Mouse (Mus musculus) kidney, postnatal 4 days (tissue): ENCODE data around the gene Creld1.
A peak's percentile ranks its signal among the peaks of the same experiment; 100 is the strongest.

ENCODE experiments used
- DNase-seq, 2 experiments: peaks; one replicate each; pipeline ENCODE4 v3.0.0; 2021; ENCODE audit warnings: mixed read lengths in 2 of 2

Gene Creld1

DNA sequence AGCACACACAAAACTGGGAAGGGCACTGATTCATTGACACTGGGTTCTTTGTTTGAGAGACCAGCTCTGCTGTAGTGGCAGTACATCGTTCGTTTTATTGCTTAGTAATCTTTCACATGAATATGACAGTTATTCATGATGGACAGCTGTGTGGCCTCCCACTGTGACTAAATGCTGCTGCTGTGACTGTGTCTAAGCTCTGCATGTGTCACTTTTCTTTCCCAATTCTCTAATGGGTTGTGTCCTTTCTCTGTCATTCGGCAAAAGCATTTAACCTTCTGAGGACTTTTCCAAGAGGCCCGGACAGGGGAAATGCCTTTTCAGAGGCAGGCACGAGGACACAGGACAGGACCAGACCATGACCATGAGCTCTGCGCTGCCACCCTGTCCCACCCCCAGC is 30.8 kb downstream of the Creld1 start:
- DNase-seq: no peak

- DNase-seq: no peak
These were observed 31.5 kb downstream of the Creld1 start for GRCm38 (mm10) chr6:113514600-113514999.

GRCm38 (mm10) chr6:113517434-113518080 is 34.5 kb downstream of the Creld1 start:
- DNase-seq: no peak

- DNase-seq: no peak
These were observed 39.2 kb downstream of the Creld1 start for GRCm38 (mm10) chr6:113522310-113522709.

DNA sequence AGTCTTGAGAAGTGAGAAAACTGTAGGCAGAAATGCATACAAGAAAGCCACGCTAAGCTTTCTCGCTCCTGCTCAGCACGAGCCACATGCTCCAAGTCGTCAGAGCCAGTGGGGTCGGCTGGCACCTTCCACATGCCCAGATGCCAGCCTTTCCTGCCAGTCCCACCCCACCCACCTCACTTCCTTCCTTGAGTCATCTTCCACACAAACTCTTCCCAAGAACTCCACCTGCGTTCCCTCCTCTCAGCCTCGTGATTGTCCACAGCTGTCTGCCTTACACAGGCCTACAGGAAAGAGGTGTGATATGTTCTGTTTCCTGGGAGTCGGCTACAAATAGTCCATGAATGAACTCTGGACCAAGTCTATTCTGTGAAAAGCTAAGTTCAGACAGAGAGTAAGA is 40.3 kb downstream of the Creld1 start:
- no peak for DNase-seq

DNA sequence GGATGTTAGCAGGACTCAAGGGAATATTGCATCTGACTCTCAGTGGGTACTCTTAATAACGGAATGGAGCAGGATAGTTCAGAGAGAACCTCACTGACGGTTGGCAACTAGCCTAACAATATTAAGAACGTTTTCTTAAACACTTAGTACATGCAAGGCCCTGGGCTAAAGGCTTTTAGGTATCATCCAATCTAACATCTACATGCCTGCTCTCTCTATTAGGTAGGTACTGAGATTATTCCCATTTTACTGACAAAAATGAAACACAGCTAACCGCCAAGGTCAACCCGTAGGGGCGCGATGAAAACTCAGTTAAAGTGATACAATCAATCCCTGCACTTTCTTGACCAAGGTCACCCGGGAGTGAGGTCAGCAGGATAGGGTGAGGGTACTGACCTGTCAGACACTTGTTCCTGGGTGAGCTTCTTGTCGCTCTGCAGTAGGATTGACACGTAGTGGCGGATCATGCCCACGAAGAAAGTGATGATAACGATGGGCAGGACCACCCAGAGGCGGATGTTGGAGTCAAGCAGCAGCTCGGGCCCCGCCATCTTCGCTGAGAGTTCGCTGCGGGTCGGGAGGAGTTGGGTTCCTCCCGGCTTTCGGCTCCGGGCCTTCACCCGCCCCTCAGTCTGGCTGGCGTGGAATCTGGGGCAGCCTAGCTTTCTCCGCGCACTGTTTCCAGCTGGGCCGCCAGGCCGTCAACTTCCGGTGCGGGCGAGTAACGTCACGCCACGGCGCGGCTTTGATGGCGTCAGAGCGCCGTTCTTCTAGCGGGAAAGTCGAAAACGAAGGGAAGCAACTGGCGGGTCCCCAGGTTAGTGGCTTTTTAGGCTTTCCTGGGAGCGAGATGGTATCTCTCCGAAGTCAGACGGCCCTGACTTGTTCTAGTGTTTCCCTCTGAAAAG is 48.1 kb downstream of the Creld1 start, which contains the start of the genes Emc3 and Fancd2:
Gene Emc3, minus strand, starts transcription at position 721 of the 908 bp plus-strand sequence.
Gene Fancd2, plus strand, starts transcription at position 751 of the 908 bp plus-strand sequence.
- peak; percentile 95 to 97 for DNase-seq

GRCm38 (mm10) chr6:113531840-113532404 is 48.8 kb downstream of the Creld1 start:
- DNase-seq: no peak

DNA sequence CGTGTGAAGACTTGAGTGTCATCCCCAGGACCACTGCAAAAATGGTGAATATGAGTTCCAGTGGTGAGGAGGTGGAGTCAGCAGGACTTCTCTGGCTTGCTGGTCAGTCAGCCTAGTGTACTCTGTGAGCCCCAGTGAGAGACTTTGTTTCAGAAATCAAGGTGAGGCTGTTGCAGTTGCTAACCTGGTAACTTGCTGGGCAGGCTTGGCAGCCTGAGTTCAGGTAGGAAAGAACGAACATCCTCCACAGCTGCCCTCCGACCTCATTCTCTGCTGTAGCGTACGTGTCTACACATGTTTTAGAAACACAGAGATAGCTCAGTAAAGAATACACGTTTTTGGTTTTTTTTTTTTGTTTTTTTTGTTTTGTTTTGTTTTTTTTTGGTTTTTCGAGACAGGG is 51.8 kb downstream of the Creld1 start:
- no peak for DNase-seq

DNA sequence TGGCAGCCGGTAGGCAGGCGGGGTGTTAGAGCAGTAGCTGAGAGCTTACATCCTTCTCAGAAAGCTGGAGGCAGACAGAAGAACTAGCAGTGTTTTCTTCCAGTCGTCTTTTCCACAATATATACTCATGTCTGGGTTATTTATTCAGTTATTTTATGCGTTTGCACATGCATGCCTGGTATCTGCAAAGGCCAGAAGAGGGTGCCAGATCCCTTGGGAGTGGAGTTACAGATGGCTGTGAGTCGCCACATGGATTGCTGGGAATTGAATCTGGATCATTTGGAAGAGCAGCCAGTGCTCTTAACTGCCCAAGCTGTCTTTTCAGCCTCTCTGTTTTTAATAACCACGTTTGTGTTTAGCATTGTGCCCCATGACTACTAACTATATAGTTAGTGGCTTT is 58.5 kb downstream of the Creld1 start:
- no peak for DNase-seq
